Mouse (Mus musculus) kidney, adult 2 months (tissue): ENCODE data around the gene Kirrel3.

Experiments used
- CTCF ChIP-seq: fragments of 200-500 bp; conservative IDR thresholded peaks from 2 replicates; pipeline ENCODE4 v1.5.1; 2011; ENCODE audit warnings: low read depth, mild to moderate bottlenecking, control low read depth, low read length, moderate library complexity, mixed read lengths; ENCODE audit not compliant: insufficient read depth, insufficient read length
- POLR2A ChIP-seq: fragments of 200-500 bp; IDR thresholded peaks from one replicate; pipeline ENCODE4 v1.6.1; 2011; ENCODE audit warnings: low read depth, low read length, control low read depth

DNA sequence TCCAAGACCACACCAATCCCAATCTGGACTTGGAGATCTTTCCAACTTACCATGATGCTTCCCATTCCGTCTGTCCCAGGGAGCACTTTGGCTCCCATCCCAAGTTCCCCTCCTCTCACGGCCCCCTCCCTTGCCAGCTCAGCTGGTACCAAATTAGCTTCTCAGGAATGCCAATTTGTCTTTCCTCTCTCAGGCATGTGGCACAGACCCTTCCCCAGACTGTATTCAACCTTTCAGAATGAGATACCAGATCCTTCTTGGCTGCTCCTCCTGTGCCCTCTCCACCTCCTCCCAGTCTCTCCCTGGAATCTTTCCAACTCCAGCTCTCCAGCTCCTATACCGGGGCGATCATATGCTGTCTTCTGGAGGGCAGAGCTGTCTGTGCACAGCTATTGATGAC, 264.2 kb downstream of the Kirrel3 start:
- TF ChIP-seq CTCF: no peak
- TF ChIP-seq POLR2A: no peak
